Mouse (Mus musculus) liver, embryonic 14.5 days (tissue): ENCODE results near the gene Gm17490.

Experiments used
- CTCF ChIP-seq: IDR thresholded peaks from 2 replicates; pipeline ENCODE4 v1.5.1; 2016; ENCODE audit warnings: antibody characterized with exemption, low read depth, control low read depth
- EP300 ChIP-seq: IDR thresholded peaks from 2 replicates; pipeline ENCODE4 v1.6.1; 2016; ENCODE audit warnings: antibody characterized with exemption, low read depth

- TF ChIP-seq CTCF (peak; percentile 100), EP300 (no peak)
These were observed 23.3 kb downstream of the Gm17490 start for GRCm38 (mm10) chr2:11602506-11603489.
